Mouse (Mus musculus): ENCODE data around the gene Fbxw4.

The Fbxw4 gene

DNA sequence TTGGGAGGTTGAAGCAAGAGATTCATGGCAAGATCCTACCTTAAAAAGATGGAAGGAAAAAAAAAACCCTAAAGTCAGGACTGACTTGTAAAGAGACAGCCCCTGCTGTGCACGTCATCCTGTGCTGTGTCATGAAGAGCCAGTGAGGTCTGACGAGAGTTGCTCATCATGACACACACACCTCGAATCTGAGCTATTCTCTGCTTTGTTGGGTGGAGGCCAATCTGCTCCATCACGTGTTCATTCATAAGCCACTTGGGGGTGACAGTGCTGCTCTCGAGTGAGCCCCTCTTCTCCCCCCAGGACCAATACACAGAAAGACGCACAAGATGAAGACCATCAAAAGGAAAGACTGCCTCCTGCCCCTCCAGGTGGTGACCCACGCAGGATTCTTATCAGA lies 126.5 kb downstream of the Fbxw4 start:
- DNase-seq = no peak

- no peak for DNase-seq
These were observed 128.6 kb downstream of the Fbxw4 start for GRCm38 (mm10) chr19:45531554-45531953.

GRCm38 (mm10) chr19:45530200-45530995 lies 129.7 kb downstream of the Fbxw4 start:
- DNase-seq = no peak

DNA sequence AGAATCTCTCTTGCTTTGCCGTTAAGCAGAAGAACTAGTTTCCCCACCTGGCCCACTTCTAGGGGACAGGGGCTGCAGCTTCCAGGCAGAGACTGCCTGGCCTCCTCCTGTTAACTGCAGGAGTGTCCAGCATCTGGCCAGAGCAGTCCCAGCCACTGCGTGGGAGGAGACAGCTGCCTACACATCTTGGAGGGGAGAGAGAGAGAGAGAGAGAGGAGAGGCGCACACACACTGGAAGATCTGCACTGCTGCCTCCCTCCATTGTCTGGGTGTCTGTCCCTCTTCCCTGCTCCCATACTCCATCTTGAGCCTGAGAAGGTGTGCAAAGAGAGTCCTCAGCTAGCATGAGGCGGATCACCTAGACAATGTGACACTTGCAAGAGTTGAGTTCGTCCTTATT lies 130.8 kb downstream of the Fbxw4 start:
- no peak for DNase-seq
